Mouse (Mus musculus) midbrain, postnatal 0 days (tissue): ENCODE measurements around the gene Robo1. TPM values are rescaled to one million over a fixed set of nuclear protein-coding genes. Genes with fewer than 3 reads are reported as not detected.

ENCODE experiments used
- ATAC-seq: fragments of 200-750 bp; cut with Nextera tagmentation; 2 replicates; pipeline ENCODE4 v1.8.0; 2017; ENCODE audit warnings: moderate number of reproducible peaks, mild to moderate bottlenecking, moderate TSS enrichment, moderate library complexity; ENCODE audit not compliant: low FRiP score
- DNase-seq: peaks from one replicate; pipeline ENCODE4 v3.0.0-alpha.2; 2015; ENCODE audit warnings: low spot score
- H3K27ac ChIP-seq: fragments of 300-500 bp; sonication (generic); 2 replicates; pipeline ENCODE4 v1.5.1; 2014; ENCODE audit warnings: low read depth, mild to moderate bottlenecking, low read length, mixed read lengths
- H3K27me3 ChIP-seq: fragments of 300-500 bp; sonication (generic); 2 replicates; pipeline ENCODE4 v1.6.1; 2014; ENCODE audit warnings: low read length, control low read depth, mixed read lengths; ENCODE audit not compliant: insufficient read depth
- H3K36me3 ChIP-seq: fragments of 300-500 bp; sonication (generic); 2 replicates; pipeline ENCODE4 v1.6.1; 2014; ENCODE audit warnings: low read length, control low read depth, mixed read lengths; ENCODE audit not compliant: insufficient read depth
- H3K4me1 ChIP-seq: fragments of 300-500 bp; sonication (generic); 2 replicates; pipeline ENCODE4 v1.6.1; 2014; ENCODE audit warnings: mild to moderate bottlenecking, control low read depth, antibody characterized with exemption, low read length, mixed read lengths; ENCODE audit not compliant: insufficient read depth
- H3K4me2 ChIP-seq: fragments of 300-500 bp; sonication (generic); 2 replicates; pipeline ENCODE4 v1.6.1; 2014; ENCODE audit warnings: low read depth, mild to moderate bottlenecking, low read length, mixed read lengths; ENCODE audit not compliant: poor library complexity, severe bottlenecking
- H3K4me3 ChIP-seq: fragments of 300-500 bp; sonication (generic); 2 replicates; pipeline ENCODE4 v1.5.1; 2014; ENCODE audit warnings: low read depth, mild to moderate bottlenecking, low read length, moderate library complexity
- H3K9ac ChIP-seq: fragments of 300-500 bp; sonication (generic); replicated peaks from 2 replicates; pipeline ENCODE4 v1.6.1; 2014; ENCODE audit warnings: mild to moderate bottlenecking, low read length, moderate library complexity, mixed read lengths; ENCODE audit not compliant: poor library complexity, severe bottlenecking
- H3K9me3 ChIP-seq: fragments of 300-500 bp; sonication (generic); 2 replicates; pipeline ENCODE4 v1.6.1; 2016; ENCODE audit warnings: low read length, control low read depth
- CTCF ChIP-seq: IDR thresholded peaks from 2 replicates; pipeline ENCODE4 v1.5.1; 2016; ENCODE audit warnings: antibody characterized with exemption, mild to moderate bottlenecking
- WGBS: fragments of 180-500 bp; shearing (Covaris S2); extraction: QIAGEN DNeasy Blood & Tissue Kit; methylation state at CpG from one replicate; pipeline ENCODE4 v1.1.7; 2014; 5-methylcytosine and 5-hydroxymethylcytosine counted together
- polyA plus RNA-seq: library from polyadenylated mRNA; unstranded; fragments of >200 nt; fragmentation: Nextera tagmentation; extraction: Ambion mirVana; gene quantifications from 2 replicates; pipeline ENCODE4 v1.2.1, GENCODE M21; 2015
- total RNA-seq: library from RNA; depleted of rRNA; stranded (reverse); fragments of >200 nt; gene quantifications from 2 replicates; pipeline ENCODE4 v1.2.3, GENCODE M21; 2014

The Robo1 gene
- total and polyA plus RNA-seq, 2 experiments from 2014 or later: 31.4 to 96.1 TPM

DNA sequence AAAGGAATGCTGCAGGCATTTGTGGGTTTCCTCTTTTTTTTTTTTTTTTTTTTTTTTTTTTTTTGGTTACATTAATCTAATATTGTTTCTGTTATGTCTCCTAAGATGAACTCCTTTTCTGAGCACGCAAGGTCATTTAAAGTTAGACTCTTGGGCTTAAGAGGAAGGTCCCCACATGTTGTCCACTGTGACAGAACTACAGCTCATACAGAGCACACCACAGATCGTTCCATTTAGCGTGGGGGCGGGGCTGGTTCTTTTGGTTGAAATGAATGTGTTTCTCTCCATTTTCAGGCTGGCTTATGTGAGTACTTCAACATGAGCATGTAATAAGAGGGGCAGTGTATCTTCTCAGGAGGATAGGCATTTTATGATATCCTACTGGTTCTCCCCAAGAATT, 622.8 kb downstream of the Robo1 start:
- 81% methylated on average over 4 of the region's 4 CpGs for WGBS
- Histone ChIP-seq H3K27ac (no peak overlapping the region), H3K27me3 (no peaks in the 10 kb centered on the region), H3K9ac (no peak overlapping the region), H3K4me2 (no peak overlapping the region), H3K9me3 (no peaks in the 10 kb centered on the region), H3K36me3 (no peaks in the 10 kb centered on the region), H3K4me1 (no peaks in the 10 kb centered on the region), H3K4me3 (no peak overlapping the region)
- ATAC-seq (no peak), DNase-seq (no peak)
- TF ChIP-seq CTCF: no peak

DNA sequence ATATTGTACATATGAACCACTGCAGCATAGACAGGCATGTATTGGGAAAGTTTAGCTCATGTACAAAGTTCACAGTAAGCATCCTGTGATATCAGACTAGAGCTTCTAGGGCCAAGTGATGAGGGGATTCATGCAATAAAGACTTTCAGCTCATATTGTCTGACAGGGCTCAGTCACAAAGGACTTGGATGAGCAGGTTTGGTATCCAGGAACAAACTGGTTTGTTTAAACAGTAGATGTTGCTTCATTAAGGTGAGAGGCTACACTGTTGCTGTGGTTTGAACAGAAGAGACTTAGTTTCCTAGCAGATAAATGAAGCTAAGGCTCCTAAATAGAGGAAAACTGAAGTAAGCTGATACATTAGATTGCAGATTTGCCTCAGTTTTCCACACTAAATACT, 626.8 kb downstream of the Robo1 start:
- no peaks in the 10 kb centered on the region for H3K4me1 ChIP-seq
- H3K27ac ChIP-seq: no peak overlapping the region
- ATAC-seq (no peak), DNase-seq (no peak)
- H3K36me3 ChIP-seq: no peaks in the 10 kb centered on the region
- no peak overlapping the region for H3K4me2 ChIP-seq
- no peaks in the 10 kb centered on the region for H3K27me3 ChIP-seq
- no peak overlapping the region for H3K4me3 ChIP-seq
- TF ChIP-seq CTCF: no peak
- no peak overlapping the region for H3K9ac ChIP-seq
- H3K9me3 ChIP-seq: no peaks in the 10 kb centered on the region

DNA sequence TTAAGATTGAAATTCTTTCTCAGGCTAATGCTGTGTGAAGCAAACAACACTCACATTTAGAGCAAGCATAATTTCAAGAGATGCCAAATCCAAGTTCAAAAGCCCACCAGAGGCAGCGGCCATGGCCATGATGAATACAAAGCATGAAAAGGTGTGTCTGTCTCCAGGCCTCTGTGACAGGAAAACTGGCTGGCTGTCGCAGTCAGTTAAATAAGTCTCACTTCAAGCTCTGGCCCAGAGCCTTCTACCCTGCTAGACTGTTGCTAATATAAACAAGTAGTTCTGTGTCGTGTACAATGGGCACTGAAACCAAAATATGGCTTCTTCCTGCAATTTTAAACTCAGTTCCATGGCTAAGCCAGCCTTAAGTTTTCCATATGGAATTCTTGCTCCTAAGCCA, 629.1 kb downstream of the Robo1 start:
- WGBS: 34% methylated on average over 3 of the region's 3 CpGs

DNA sequence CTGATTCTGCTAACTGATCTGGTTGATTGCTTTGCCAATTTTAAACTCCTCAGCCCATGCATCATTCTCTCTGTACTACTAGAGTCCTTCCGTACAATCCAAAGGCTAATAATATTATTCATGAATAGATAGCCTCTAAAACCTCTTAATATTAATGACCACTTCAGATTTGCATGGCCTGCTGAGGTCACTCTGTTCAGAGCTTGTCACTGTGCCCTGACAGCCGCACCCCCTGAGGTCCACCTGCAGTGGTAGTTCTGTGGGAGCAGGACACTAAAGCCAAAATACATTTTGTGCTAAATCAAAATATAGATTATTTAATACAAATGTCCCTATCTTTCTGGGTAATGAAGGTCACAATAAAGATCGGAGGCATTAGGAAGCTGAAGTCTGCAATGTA, 631.8 kb downstream of the Robo1 start:
- no peak overlapping the region for H3K9ac ChIP-seq
- no peak overlapping the region for H3K4me3 ChIP-seq
- H3K4me2 ChIP-seq: no peak overlapping the region
- no peaks in the 10 kb centered on the region for H3K9me3 ChIP-seq
- 67% methylated on average over 3 of the region's 3 CpGs for WGBS
- no peak for TF ChIP-seq CTCF
- no peaks in the 10 kb centered on the region for H3K27me3 ChIP-seq
- H3K27ac ChIP-seq: no peak overlapping the region
- ATAC-seq: no peak
- H3K4me1 ChIP-seq: no peaks in the 10 kb centered on the region
- DNase-seq: no peak
- H3K36me3 ChIP-seq: no peaks in the 10 kb centered on the region

More for the DNA sequence above, 629.1 kb downstream of the Robo1 start:
- ATAC-seq: no peak
- no peak overlapping the region for H3K4me2 ChIP-seq
- no peaks in the 10 kb centered on the region for H3K36me3 ChIP-seq
- H3K9ac ChIP-seq: no peak overlapping the region
- no peaks in the 10 kb centered on the region for H3K27me3 ChIP-seq
- no peaks in the 10 kb centered on the region for H3K4me1 ChIP-seq
- no peak for TF ChIP-seq CTCF
- H3K27ac ChIP-seq: no peak overlapping the region
- peak; percentile 30 for DNase-seq
- H3K9me3 ChIP-seq: no peaks in the 10 kb centered on the region
- no peak overlapping the region for H3K4me3 ChIP-seq

DNA sequence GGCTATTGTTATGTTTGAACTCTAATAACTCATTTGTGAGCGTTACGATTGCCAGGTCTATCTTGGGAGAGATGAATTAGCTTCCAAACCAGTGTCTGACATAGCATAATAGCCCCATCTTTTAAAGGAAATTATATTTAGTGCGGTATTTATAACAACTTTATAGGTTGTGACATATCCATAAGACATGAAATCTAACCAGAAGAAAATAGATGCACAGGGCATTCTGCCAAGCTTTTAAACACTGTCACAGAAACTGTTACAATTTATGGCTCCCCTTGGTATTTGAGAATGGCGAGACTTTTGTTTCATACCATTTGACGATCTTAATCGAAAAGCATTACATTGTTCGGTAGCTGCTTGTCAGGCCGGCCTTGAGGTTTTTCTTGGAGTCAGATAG, 632.7 kb downstream of the Robo1 start:
- no peaks in the 10 kb centered on the region for H3K36me3 ChIP-seq
- no peak overlapping the region for H3K27ac ChIP-seq
- no peak overlapping the region for H3K9ac ChIP-seq
- H3K4me1 ChIP-seq: no peaks in the 10 kb centered on the region
- no peak overlapping the region for H3K4me2 ChIP-seq
- no peaks in the 10 kb centered on the region for H3K27me3 ChIP-seq
- no peaks in the 10 kb centered on the region for H3K9me3 ChIP-seq
- ATAC-seq (no peak), DNase-seq (no peak)
- TF ChIP-seq CTCF: no peak
- no peak overlapping the region for H3K4me3 ChIP-seq
- 83% methylated on average over 8 of the region's 8 CpGs for WGBS

DNA sequence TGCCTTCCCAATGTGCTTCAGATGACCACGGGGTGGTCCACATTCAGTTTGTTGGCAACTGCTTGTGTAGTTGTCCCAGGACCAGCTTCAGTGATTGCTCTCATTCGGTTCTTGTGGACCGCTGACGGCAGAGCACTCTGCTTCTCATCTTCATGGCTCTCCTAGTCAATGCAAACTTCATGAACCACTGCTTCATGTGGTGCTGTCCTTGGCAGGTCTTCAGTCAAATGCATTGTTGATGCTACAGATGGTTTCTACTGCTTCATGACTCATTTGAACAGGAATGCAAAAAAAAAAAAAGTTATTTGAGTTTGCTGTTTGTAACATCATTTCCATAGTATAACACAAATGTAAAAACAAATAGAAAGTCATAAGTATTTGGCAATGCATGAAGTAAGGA, 636.3 kb downstream of the Robo1 start:
- no peak overlapping the region for H3K9ac ChIP-seq
- no peak for ATAC-seq
- no peaks in the 10 kb centered on the region for H3K36me3 ChIP-seq
- WGBS: 93% methylated on average over 4 of the region's 4 CpGs
- DNase-seq: no peak
- no peaks in the 10 kb centered on the region for H3K9me3 ChIP-seq
- no peak overlapping the region for H3K4me2 ChIP-seq
- H3K4me3 ChIP-seq: no peak overlapping the region
- H3K4me1 ChIP-seq: no peaks in the 10 kb centered on the region
- H3K27me3 ChIP-seq: no peaks in the 10 kb centered on the region
- TF ChIP-seq CTCF: no peak
- H3K27ac ChIP-seq: no peak overlapping the region
